Mouse (Mus musculus) splenic B cell, adult 2 months (primary cell): ENCODE results near the gene 2310061I04Rik.
"Not testable (repeated sequence)": the region's sequence is repeated elsewhere in the genome, so short reads cannot be mapped to it uniquely, and the experiment has no call there.

Experiments used
- DNase-seq: peaks from one replicate; pipeline ENCODE4 v3.0.0-alpha.2; 2011; ENCODE audit warnings: low read depth, low spot score
- H3K27me3 ChIP-seq: 2 replicates; pipeline ENCODE4 v1.6.1; 2012; ENCODE audit warnings: mild to moderate bottlenecking, low read length, moderate library complexity, mixed read lengths; ENCODE audit not compliant: control insufficient read depth, poor library complexity, insufficient read depth, severe bottlenecking
- H3K36me3 ChIP-seq: 2 replicates; pipeline ENCODE4 v1.6.1; 2012; ENCODE audit warnings: mild to moderate bottlenecking, low read length, moderate library complexity, mixed read lengths; ENCODE audit not compliant: control insufficient read depth, poor library complexity, insufficient read depth, severe bottlenecking

The 2310061I04Rik gene

GRCm38 (mm10) chr17:35896781-35897643, at the start of gene 2310061I04Rik:
2310061I04Rik (minus strand) TSS chr17:35897431.
- peak; percentile 96 for DNase-seq
- Histone ChIP-seq H3K27me3 (no peaks in the 10 kb centered on the region), H3K36me3 (no peaks in the 10 kb centered on the region; the same call in 1 of the 2 replicates)

- no peaks in the 10 kb centered on the region for H3K27me3 ChIP-seq
- no peak for DNase-seq
- no peaks in the 10 kb centered on the region for H3K36me3 ChIP-seq
These were observed 42.7 kb upstream of the 2310061I04Rik start for GRCm38 (mm10) chr17:35939941-35940340.

GRCm38 (mm10) chr17:35939108-35939507, 41.9 kb upstream of the 2310061I04Rik start:
- DNase-seq = no peak
- Histone ChIP-seq H3K27me3 (no peaks in the 10 kb centered on the region), H3K36me3 (no peaks in the 10 kb centered on the region)

- peak; percentile 87 for DNase-seq
- Histone ChIP-seq H3K36me3 (no peaks in the 10 kb centered on the region), H3K27me3 (no peaks in the 10 kb centered on the region)
These were observed 40.6 kb upstream of the 2310061I04Rik start for GRCm38 (mm10) chr17:35937700-35938348.

- DNase-seq, H3K27me3 ChIP-seq, H3K36me3 ChIP-seq: not testable (repeated sequence)
These were observed 38.5 kb upstream of the 2310061I04Rik start for GRCm38 (mm10) chr17:35935763-35936162.

- H3K36me3 ChIP-seq = peaks cover 17% of the 10 kb centered on the region
- H3K27me3 ChIP-seq = no peaks in the 10 kb centered on the region
- DNase-seq = no peak
These were observed 35.4 kb upstream of the 2310061I04Rik start for GRCm38 (mm10) chr17:35932608-35933007.

- no peak for DNase-seq
- Histone ChIP-seq H3K27me3 (no peaks in the 10 kb centered on the region), H3K36me3 (peaks cover 28% of the 10 kb centered on the region)
These were observed 33.4 kb upstream of the 2310061I04Rik start for GRCm38 (mm10) chr17:35930627-35931026.

GRCm38 (mm10) chr17:35929534-35929933, 32.3 kb upstream of the 2310061I04Rik start:
- Histone ChIP-seq H3K36me3 (peaks cover 33% of the 10 kb centered on the region), H3K27me3 (no peaks in the 10 kb centered on the region)
- no peak for DNase-seq

- DNase-seq = no peak
- H3K36me3 ChIP-seq = peaks cover 35% of the 10 kb centered on the region
These were observed 30.2 kb upstream of the 2310061I04Rik start for GRCm38 (mm10) chr17:35927471-35927870.

GRCm38 (mm10) chr17:35923281-35923680, 26.1 kb upstream of the 2310061I04Rik start:
- Histone ChIP-seq H3K27me3 (no peaks in the 10 kb centered on the region), H3K36me3 (peaks cover 24% of the 10 kb centered on the region)
- no peak for DNase-seq

More at GRCm38 (mm10) chr17:35927471-35927870, 30.2 kb upstream of the 2310061I04Rik start:
- H3K27me3 ChIP-seq = no peaks in the 10 kb centered on the region

GRCm38 (mm10) chr17:35922566-35922965, 25.3 kb upstream of the 2310061I04Rik start:
- no peak for DNase-seq
- no peaks in the 10 kb centered on the region for H3K27me3 ChIP-seq
- H3K36me3 ChIP-seq = peaks cover 22% of the 10 kb centered on the region

- peaks cover 24% of the 10 kb centered on the region for H3K36me3 ChIP-seq
- H3K27me3 ChIP-seq = no peaks in the 10 kb centered on the region
- DNase-seq = no peak
These were observed 24.5 kb upstream of the 2310061I04Rik start for GRCm38 (mm10) chr17:35921710-35922109.

GRCm38 (mm10) chr17:35920862-35921562, 23.8 kb upstream of the 2310061I04Rik start:
- H3K27me3 ChIP-seq = no peaks in the 10 kb centered on the region
- DNase-seq = peak; percentile 54
- H3K36me3 ChIP-seq = peaks cover 19% of the 10 kb centered on the region; the same call in 1 of the 2 replicates

- no peak for DNase-seq
- Histone ChIP-seq H3K36me3 (peaks cover 19% of the 10 kb centered on the region; the same call in 1 of the 2 replicates), H3K27me3 (no peaks in the 10 kb centered on the region)
These were observed 23.2 kb upstream of the 2310061I04Rik start for GRCm38 (mm10) chr17:35920384-35920783.
